Mouse (Mus musculus) liver, embryonic 14.5 days (tissue): ENCODE data around the gene Asna1.

Source experiments
- CTCF ChIP-seq: IDR thresholded peaks from 2 replicates; pipeline ENCODE4 v1.5.1; 2016; ENCODE audit warnings: antibody characterized with exemption, low read depth, control low read depth
- EP300 ChIP-seq: IDR thresholded peaks from 2 replicates; pipeline ENCODE4 v1.6.1; 2016; ENCODE audit warnings: antibody characterized with exemption, low read depth

DNA sequence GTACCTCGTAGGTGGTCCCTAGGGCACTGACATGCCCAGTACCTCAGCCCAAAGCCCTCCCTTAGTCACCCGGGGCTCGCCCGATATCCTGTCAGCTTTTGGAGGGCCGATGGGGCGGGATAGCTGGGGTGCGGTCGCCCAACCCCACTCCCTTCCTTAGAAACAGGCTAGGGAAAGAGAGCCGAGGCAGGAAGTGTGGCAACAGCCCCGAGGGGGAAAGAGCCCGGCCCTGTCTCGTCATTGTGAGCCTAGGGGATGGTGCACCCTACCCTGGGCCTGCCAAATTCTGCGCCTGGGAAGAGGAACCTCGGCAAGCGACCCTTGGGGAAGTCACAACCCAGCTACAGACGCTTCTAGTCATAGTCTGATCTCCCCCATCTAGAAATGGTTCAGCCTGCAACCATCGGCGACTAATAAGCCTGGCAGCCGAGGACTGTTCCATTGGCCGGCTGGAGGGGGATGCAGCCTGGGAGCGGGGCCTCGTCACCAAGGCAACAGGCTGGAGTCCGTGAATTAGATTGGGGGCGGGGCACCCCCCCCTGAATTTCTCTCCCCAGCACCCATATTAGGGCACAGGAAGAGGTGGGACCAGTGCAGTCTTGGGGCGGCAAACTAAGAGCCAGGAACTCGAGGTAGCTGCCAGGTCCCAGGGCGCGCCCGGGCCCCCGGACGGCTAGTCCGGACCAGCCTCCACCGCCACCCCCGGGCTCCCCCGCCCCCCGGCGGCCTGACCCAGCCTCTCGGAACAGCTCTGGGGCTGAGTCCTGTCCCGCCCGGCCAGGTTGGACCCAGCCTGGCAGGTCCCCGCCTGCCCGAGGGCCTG is 45.3 kb downstream of the Asna1 start:
- TF ChIP-seq CTCF (no peak), EP300 (0 out of 2 replicates have a peak, but pooled peaks have one; percentile 24)
